Comparison of ENCODE assay signal across 15 mouse cellular contexts in the genomic region with DNA sequence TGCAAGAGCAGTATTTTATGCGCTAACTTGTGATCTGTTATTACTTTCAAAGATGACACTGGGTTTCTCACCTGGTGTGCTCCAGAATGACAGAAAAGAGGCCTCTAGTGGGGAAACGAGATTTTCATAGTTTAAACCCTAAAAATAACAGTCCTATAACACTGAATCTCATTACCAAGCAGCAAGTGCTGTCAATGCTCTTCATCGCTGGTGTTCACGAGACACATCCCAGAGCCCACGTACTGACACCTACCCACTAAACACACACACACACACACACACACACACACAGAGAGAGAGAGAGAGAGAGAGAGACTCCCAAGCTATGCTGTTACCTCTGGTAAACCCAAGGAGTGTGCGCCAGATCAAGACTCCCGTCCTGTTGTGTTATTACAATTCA.
DNase-seq lines count a peak whose midpoint lies in the region.
"Had no signal": no experiment of that assay in that cellular context is flagged by ENCODE, and none has a peak within 500 bp of the region (broad histone marks: within the 10 kb centered on the region; RNA-seq: fewer than 3 reads in every experiment).

No protein-coding gene starts in this region.

- intact Hi-C loops in left cerebral cortex, postnatal 36 days (cut with DNase I): loop anchor here (2.0 to 10.0 kb wide), 7 partner anchors 79 to 285 kb away; no protein-coding TSS in a partner anchor
- intact Hi-C loops in left cerebral cortex, postnatal 10 days (cut with DNase I): loop anchor here (5.0 to 10.0 kb wide), 4 partner anchors 95 to 283 kb away; no protein-coding TSS in a partner anchor
- intact Hi-C loops in heart, postnatal 14 days (cut with DNase I): no loop called here

- peak; percentile 66 for DNase-seq in left cerebral cortex, adult 11 months (ENCODE audit: low spot score)
- no peak for DNase-seq in left cerebral cortex, postnatal 36 days (ENCODE audit: low spot score in 2 of 2)
- peak; percentile 72 to 79 for DNase-seq in frontal cortex, adult 2 months (ENCODE audit: extremely low spot score in 1 of 2, low spot score in 1 of 2)
- peak; percentile 36 to 75 for DNase-seq in left cerebral cortex, postnatal 10 days (ENCODE audit: extremely low spot score in 1 of 2, low spot score in 2 of 2)
- peak; percentile 40 for DNase-seq in right cerebral cortex, postnatal 25 days
- DNase-seq in heart, postnatal 14 days: no peak
- DNase-seq in cerebellum, postnatal 25 days: no peak
- DNase-seq in lung, postnatal 36 days: no peak
- DNase-seq: cerebellum, postnatal 14 days; gastrocnemius, adult 2 months; heart, adult 18-20 months; kidney, adult 2 months; kidney, postnatal 14 days; liver, postnatal 0 days; thymus, postnatal 4 days had no signal

Comparison
In these comparisons a context has a peak if more than half of its experiments do, and no peak if none do; other contexts are left out.
1. DNase-seq: peak in left cerebral cortex, adult 11 months (single experiment), frontal cortex, adult 2 months (2 of 2), left cerebral cortex, postnatal 10 days (2 of 2) and right cerebral cortex, postnatal 25 days (single experiment); none in left cerebral cortex, postnatal 36 days (0 of 2), heart, postnatal 14 days (0 of 2), cerebellum, postnatal 25 days (0 of 2) and lung, postnatal 36 days (single experiment).